Mouse (Mus musculus): Measurements from ENCODE around the gene Gadd45g.

Gene Gadd45g
- long read RNA-seq, experiment 1, transcript Gadd45g-202 (3 exons, 863 nt): minor isoform, 5 of 88 reads
- long read RNA-seq, experiment 1, transcript Gadd45g-201 (4 exons, 1,071 nt): major isoform, 72 of 88 reads
- long read RNA-seq, experiment 1, partial matches to known transcripts: 3 of 88 reads
- long read RNA-seq, experiment 1, other reads (novel, unspliced or antisense): 8 of 88 reads
- long read RNA-seq, experiment 2, transcript Gadd45g-201 (4 exons, 1,071 nt): major isoform, 117 of 129 reads
- long read RNA-seq, experiment 2, transcript Gadd45g-202 (3 exons, 863 nt): minor isoform, 5 of 129 reads
- long read RNA-seq, experiment 2, partial matches to known transcripts: 3 of 129 reads
- long read RNA-seq, experiment 2, other reads (novel, unspliced or antisense): 4 of 129 reads

GRCm38 (mm10) chr13:51846301-51846867 lies at the start of gene Gadd45g:
Gadd45g (plus strand) TSS chr13:51846678.
- intact Hi-C loops (cut with DNase I): loop anchor here (5.0 kb wide), 3 partner anchors 56 to 176 kb away; no protein-coding TSS in a partner anchor

- intact Hi-C loops (cut with DNase I): no loop called here
Observed at GRCm38 (mm10) chr13:51797899-51798746, 48.4 kb upstream of the Gadd45g start.

- intact Hi-C loops (cut with DNase I): no loop called here
Observed at GRCm38 (mm10) chr13:51799735-51800522, 46.5 kb upstream of the Gadd45g start.

- intact Hi-C loops (cut with DNase I): no loop called here
Observed at GRCm38 (mm10) chr13:51800921-51801320, 45.6 kb upstream of the Gadd45g start.

GRCm38 (mm10) chr13:51805634-51806033 lies 40.8 kb upstream of the Gadd45g start:
- intact Hi-C loops (cut with DNase I): no loop called here

GRCm38 (mm10) chr13:51806220-51806619 lies 40.3 kb upstream of the Gadd45g start:
- intact Hi-C loops (cut with DNase I): no loop called here

- intact Hi-C loops (cut with DNase I): no loop called here
Observed at GRCm38 (mm10) chr13:51808141-51808540, 38.3 kb upstream of the Gadd45g start.

- intact Hi-C loops (cut with DNase I): no loop called here
Observed at GRCm38 (mm10) chr13:51813621-51814615, 32.6 kb upstream of the Gadd45g start.

GRCm38 (mm10) chr13:51814646-51815045 lies 31.8 kb upstream of the Gadd45g start:
- intact Hi-C loops (cut with DNase I): no loop called here

- intact Hi-C loops (cut with DNase I): no loop called here
Observed at GRCm38 (mm10) chr13:51815865-51816504, 30.5 kb upstream of the Gadd45g start.

- intact Hi-C loops (cut with DNase I): no loop called here
Observed at GRCm38 (mm10) chr13:51816559-51817041, 29.9 kb upstream of the Gadd45g start.

- intact Hi-C loops (cut with DNase I): no loop called here
Observed at GRCm38 (mm10) chr13:51818170-51818943, 28.1 kb upstream of the Gadd45g start.

- intact Hi-C loops (cut with DNase I): no loop called here
Observed at GRCm38 (mm10) chr13:51818944-51819326, 27.5 kb upstream of the Gadd45g start.

GRCm38 (mm10) chr13:51819351-51819750 lies 27.1 kb upstream of the Gadd45g start:
- intact Hi-C loops (cut with DNase I): no loop called here

GRCm38 (mm10) chr13:51821988-51822387 lies 24.5 kb upstream of the Gadd45g start:
- intact Hi-C loops (cut with DNase I): no loop called here

- intact Hi-C loops (cut with DNase I): no loop called here
Observed at GRCm38 (mm10) chr13:51823822-51824495, 22.5 kb upstream of the Gadd45g start.

- intact Hi-C loops (cut with DNase I): loop anchor here (10.0 kb wide), 1 partner anchor 794 kb away; no protein-coding TSS in a partner anchor
Observed at GRCm38 (mm10) chr13:51830744-51831450, 15.6 kb upstream of the Gadd45g start.
